Mouse (Mus musculus) large intestine, adult 2 months (tissue): ENCODE measurements around the gene Azgp1. TPM values are rescaled to one million over a fixed set of nuclear protein-coding genes. Genes with fewer than 3 reads are reported as not detected.
A peak's percentile ranks its signal among the peaks of the same experiment; 100 is the strongest.
"Not testable (repeated sequence)": the region's sequence is repeated elsewhere in the genome, so short reads cannot be mapped to it uniquely, and the experiment has no call there.

Experiments
- DNase-seq: peaks from one replicate; pipeline ENCODE4 v3.0.0-alpha.2; 2012; ENCODE audit warnings: low read depth, low spot score
- WGBS: fragments of 180-500 bp; shearing (Covaris S2); methylation state at CpG from one replicate; pipeline ENCODE4 v1.1.7; 2018; 5-methylcytosine and 5-hydroxymethylcytosine counted together
- polyA plus RNA-seq: library from polyadenylated mRNA; depleted of rRNA; stranded (reverse); fragments of >200 nt; gene quantifications from 2 replicates; pipeline ENCODE4 v1.2.3, GENCODE M21; 2012; rRNA removed

Gene Azgp1
- polyA plus RNA-seq: 0.17 TPM in 1 of 2 replicates, not detected in the other

DNA sequence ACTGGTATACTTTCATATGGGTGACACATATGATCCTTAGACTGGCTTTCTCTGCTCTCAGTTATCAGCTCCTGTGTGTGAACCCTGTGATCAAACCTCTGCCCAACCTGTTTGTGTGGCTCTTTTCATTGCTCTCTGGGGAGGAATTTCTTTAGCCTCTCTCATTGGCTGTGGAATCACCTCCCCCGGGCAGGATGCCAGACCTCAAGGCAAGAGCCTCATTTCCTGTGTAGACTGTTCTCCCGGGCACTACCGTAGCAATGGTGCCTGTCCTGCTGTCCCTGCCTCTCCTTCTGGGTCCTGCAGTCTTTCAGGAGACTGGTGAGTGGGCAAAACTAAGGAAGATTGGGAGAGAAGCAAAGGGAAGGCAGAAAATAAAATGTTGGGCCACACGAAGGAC lies at the start of gene Azgp1:
Gene Azgp1, plus strand, starts transcription at position 221 of the 400 bp plus-strand sequence.
- 24% methylated on average over 4 of the region's 4 CpGs for WGBS
- DNase-seq: peak; percentile 39

DNA sequence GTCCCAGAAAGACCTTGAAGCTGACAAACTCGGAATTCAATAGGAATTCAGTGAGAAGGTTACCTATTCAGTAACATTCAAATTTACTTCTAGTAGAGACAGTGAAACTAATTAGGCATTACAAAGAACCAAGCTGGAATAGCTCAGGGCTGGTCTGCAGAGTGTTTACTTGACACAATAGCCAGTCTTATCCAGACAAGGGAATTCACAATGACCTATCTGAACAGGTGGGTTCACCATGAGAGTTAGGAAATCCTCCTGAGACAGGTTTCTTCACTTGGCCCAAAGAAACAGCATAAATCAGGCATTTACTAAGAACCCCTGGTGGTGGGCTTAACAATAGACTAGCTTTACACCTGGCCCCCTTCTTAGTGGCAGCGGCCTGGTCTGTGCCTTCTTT lies 47.4 kb upstream of the Azgp1 start:
- WGBS: 82% methylated on average over 2 of the region's 2 CpGs
- DNase-seq: not testable (repeated sequence)

DNA sequence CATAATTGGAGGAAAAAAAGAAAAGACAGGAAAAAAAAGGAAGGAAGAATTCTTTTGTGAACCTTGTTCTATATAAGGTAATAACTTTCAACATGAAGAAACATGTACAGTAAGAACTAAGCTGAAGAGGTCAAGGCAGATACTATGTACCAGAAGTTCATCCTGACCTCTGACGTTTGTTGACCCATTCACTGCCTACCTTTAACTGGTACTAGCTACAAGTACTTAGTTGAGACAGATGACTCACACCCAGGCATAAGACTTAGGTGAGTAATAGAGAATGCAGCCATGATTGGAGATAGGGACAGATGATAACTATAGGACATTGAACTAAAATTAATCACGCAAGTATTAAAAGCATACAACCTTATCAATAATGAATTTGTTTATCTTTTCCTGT lies 44.8 kb upstream of the Azgp1 start:
- DNase-seq: no peak
- 78% methylated on average over 2 of the region's 2 CpGs for WGBS

DNA sequence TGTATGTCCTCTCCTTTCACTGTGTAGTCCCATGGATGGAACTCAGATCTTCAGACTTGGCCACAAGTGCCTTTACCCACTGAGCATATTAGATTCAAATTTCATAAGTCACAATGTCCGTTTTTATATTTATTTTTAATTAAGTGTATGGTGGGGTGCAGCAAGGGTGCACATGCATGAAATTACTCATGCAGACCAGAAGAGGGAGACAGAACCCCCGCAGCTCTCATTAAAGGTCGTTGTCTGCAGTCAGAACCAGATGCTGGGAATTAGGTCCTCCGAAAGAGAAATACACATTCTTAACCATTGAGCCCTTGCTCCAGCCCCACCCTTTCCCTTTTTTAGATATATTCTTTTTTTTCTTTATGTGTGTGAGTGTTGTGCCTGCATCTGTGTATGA lies 44.1 kb upstream of the Azgp1 start:
- WGBS: 59% methylated on average over 4 of the region's 4 CpGs
- DNase-seq: no peak

DNA sequence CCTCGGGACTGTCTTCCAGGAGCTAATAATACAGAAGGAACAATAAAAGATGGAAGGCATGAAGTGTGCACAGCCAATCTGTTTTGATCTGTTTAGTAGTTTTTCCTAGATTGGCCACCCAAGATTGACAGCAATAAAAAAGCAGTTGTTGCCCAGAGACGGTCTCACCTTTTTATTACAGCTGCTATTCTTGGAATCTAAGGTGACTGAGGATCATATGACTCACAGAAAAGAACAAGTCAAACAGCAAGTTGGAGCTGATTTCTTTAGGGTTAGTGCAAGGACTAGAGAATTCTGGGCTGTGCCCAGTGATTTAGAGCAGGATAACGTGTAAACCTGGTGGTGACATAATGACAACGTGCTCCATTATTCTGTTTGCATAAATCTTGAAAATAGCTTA lies 40.4 kb upstream of the Azgp1 start:
- peak; percentile 89 for DNase-seq
- 24% methylated on average over 4 of the region's 4 CpGs for WGBS

DNA sequence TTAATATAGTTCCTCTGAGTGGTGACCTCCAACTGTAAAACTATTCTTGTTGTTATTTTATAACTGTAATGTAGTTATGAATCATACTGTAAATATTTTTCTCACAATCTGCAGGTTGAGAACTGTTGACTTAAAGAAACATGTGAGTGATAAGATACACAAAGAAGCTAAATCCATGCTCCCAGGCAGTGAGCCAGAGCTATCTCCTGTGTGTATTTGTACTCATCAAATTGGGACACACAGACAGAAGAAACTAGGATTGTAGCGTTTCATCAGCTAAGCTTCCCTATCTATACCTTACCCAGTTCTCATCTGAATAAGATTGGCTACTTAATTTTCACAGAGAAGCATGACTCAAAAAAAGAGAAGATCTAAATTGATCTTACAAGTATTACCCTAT lies 38.2 kb upstream of the Azgp1 start:
- 31% methylated on average over 1 of the region's 1 CpGs for WGBS
- DNase-seq: no peak

DNA sequence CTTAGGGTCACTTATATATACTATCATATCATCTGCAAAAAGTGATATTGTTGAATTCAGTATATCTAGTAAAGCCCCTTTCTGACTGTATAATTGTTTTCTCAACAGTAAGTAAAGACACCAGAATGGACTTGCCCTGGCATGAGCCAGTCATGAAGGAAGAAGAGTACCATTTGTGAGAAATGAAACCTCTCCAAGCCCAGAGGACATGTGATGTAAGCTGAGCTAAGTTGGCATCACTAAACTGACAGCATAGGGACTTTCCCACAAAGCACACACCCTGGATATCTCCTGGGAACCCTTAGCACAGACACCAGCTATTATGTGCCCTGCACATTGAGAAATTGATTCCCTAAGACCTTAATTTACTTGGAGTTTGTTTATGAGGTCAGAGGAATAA lies 34.0 kb upstream of the Azgp1 start:
- DNase-seq: no peak

DNA sequence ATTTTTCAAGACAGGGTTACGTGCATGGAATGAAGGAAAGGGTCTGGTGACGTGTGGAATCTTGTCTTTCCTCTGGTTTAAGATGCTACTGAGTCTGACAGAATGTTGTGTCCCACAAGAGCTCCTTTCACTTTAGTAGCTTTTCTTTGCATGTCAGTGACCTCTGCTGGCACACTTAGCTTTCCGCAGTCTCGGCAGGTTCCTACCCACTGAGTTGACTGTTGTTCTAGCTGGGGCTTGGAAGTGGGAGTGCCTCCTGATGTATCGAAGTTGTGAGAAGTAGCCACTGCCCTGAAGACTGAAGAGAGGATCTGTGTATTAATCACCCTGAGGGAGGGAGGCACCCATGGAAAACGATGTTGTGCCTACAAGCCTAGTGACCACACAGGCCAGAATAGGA lies 30.1 kb upstream of the Azgp1 start:
- DNase-seq: no peak
- WGBS: 22% methylated on average over 6 of the region's 6 CpGs

DNA sequence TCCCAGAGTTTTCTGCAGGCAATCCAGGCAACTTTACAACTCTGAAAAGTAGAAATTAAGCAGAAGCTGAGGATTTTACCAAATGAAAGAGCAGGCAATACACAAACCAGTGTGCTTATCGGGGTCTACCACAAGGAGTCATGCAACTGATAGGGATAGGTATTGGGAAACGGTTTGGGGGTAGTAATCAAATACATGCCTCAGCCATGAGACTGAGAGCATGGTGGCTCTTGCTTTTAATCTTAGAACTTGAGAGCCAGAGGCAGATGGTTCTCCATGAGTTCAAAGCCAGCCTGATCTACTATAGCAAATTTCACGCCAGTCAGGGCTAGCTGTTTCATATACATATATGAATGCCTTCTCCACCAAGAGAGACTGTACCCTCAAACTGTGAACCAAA lies 24.9 kb upstream of the Azgp1 start:
- WGBS: 87% methylated on average over 3 of the region's 3 CpGs
- no peak for DNase-seq

DNA sequence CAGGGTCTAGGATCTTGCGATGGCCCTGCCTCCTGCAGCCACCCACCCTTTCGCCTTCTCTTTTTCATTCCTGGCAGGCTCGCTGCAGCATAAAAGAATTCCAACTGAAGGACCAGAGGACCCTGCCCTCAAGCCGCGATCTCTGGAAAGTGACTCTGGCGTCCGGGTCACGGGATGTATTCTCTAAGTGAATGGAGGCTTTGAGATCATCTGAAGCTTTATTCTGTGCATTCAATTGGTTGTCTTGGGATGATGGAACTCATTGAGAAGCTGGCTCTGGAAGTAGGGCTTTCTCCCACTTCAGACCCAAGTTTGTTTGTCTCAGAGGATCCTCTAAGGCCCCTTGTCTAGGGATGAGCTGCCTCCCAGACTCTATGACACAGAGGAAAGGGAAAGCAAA lies 18.4 kb upstream of the Azgp1 start, which contains the start of gene Gjc3:
Gene Gjc3, minus strand, starts transcription at position 154 of the 400 bp plus-strand sequence.
- DNase-seq: no peak
- WGBS: 80% methylated on average over 8 of the region's 8 CpGs

DNA sequence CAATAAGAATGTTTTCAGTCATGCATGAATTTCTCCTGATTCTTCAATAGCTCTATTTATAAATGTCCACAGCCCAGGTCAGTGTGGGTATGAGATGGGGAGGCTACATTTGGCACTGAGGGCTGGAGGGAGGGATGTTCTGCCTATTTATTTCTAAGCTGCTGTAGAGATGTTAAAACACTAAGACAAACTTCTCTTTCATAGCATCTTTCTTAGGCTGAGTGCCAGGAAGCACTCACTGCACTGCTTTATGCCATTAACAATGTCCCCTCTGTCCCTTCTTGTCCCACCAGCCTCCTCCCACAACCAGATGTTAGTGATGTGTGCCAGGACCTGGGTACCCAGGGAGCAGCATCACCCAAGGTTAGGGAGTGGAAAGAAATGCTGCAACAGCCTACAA lies 14.8 kb upstream of the Azgp1 start:
- DNase-seq: no peak

DNA sequence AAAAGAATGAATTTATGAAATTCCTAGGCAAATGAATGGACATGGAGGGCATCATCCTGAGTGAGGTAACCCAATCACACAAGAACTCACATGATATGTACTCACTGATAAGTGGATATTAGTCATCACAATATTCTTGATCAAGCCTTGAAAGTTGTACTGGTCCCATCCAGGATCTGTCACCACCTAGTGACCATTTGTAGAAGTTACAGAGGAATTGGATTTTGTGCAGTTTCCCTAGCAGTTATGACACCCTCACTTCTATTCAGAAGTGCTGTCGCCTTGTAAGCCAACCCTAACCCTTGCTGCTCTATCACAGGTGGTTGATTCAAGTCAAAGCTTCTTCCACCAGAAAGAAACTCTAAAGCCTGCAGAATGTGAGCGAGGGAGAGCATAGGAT lies 8.2 kb upstream of the Azgp1 start:
- DNase-seq: no peak
- 76% methylated on average over 2 of the region's 2 CpGs for WGBS

DNA sequence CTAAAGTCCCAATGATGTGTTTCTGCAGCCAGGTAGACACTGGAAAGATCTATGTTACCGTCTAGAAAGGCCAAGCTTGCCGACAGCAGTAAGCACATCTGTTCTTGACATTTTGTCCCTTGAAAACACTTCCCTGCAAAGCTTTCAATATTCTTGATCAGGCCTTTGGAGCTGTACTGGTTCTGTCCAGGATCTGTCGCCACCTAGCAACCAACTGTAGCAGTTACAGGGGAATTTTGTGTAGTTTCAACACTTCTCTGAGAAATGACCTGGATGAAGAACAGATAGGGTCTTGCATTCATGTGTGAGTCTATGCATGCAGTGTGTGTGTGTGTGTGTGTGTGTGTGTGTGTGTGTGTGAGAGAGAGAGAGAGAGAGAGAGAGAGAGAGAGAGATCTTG lies 7.6 kb upstream of the Azgp1 start:
- 42% methylated on average over 3 of the region's 3 CpGs for WGBS
- DNase-seq: no peak

DNA sequence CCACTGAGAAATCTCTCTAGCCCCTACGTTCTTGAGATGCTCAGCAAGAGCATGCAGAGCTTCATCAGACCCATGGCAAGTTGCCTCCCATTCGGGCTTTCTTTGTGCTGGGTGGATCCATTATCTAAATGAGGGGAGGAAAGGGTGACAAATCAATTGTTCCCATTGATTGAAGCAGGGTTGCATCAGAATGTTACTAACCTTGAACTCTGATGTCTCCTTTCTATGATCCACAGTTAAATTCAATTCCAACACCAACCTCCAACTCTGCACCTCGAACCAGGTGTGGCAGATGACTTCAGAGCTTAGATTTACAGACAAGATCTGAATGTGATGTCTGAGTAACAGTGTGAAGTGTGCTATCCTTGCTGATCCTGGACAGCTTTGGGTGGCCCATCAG lies 6.6 kb upstream of the Azgp1 start:
- DNase-seq: no peak
- 67% methylated on average over 3 of the region's 3 CpGs for WGBS

DNA sequence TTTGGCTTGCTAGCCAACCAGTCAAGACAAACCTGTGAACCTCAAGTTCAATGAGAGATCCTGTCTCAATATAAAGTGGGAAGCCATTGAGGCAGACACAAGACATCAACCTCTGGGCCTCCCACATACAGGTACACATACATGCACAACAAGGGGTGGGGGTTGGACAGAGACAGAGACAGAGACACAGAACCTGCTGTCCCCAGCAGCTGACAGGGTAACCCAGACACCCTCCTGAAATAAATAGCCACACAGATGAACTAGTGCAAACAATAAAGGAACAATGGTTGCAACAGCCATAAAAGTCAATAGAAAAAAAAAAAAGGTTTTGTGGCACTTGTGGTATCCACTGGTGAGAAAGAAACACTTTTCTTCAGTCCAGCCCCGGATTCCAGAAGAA lies 5.9 kb upstream of the Azgp1 start:
- no peak for DNase-seq
- WGBS: 20% methylated on average over 1 of the region's 1 CpGs

DNA sequence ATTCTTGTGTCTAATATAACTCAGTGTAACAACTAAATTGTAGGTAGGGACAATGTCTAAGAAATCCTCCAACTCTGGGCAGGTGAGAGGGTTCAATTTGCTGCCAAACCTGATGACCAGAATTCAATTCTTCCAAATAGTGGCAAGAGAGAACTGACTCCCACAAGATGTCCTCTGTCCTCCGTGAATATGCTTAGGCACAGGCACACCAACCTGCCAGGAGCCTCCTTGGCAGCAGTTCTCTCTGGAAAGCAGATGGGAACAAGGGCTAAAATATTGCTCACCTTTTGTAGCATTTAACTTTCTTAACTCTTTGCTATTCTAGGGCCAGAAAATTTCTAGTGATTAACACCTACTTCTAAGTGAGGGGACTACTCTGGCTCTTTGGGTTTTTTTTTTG lies 4.0 kb upstream of the Azgp1 start:
- DNase-seq: no peak
- WGBS: 37% methylated on average over 1 of the region's 1 CpGs

DNA sequence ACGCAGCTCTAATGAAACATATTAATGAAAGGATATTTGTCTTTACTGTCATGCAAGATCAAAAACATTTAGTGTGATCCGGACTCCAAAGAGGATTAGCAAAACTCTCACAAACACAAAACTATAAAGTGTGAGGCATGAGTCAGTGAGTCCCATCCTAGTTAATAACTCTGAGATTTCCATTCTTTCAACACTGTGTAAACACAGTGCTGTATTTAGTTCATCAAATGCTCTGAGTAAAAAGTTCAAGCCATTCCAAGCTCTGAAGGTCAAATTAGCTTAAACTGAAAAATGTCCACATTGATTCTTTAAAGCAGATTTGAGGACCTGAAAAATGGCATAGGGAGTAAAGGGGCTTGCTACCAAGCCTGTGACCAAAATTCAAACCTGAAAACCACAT lies 2.2 kb upstream of the Azgp1 start:
- DNase-seq: no peak
- 67% methylated on average over 2 of the region's 2 CpGs for WGBS

DNA sequence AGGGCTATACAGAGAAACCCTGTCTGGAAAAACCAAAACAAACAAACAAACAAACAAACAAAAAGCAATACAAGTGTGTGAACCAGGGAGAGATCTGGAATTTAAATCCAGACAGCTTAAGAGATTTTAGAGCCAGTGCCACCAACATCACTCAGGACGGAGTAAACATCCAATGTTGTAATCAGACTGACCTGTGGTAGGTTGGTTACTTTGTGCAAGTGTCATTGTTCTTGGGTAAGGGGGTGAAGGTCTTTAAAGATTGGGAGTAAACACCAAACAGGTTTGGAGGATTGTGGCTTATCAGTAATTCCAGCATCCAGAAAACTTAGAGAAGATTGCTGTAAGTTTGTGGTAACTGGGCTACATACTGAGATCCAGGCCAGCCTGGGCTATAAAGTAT lies 5.0 kb downstream of the Azgp1 start:
- WGBS: 96% methylated on average over 1 of the region's 1 CpGs
- DNase-seq: no peak

DNA sequence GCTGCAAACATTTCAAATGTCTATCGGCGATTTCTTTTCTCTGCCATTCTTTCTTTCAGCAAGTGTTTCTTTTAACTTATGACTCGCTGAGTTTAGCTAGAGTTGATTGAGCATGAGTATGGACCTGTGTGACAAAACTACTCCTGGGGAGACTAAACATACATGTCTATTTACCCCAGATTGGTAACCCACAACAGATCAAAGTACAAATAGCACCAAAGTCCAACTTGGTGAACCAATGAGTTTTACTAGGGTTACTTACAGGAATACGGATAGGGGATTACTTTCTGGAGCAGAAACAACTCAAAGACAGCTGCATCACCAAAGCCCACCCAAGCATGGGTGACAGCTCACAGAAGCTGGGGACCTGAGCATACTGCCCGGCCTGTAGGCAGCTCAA lies 28.1 kb downstream of the Azgp1 start:
- DNase-seq: no peak
- WGBS: 76% methylated on average over 5 of the region's 5 CpGs

DNA sequence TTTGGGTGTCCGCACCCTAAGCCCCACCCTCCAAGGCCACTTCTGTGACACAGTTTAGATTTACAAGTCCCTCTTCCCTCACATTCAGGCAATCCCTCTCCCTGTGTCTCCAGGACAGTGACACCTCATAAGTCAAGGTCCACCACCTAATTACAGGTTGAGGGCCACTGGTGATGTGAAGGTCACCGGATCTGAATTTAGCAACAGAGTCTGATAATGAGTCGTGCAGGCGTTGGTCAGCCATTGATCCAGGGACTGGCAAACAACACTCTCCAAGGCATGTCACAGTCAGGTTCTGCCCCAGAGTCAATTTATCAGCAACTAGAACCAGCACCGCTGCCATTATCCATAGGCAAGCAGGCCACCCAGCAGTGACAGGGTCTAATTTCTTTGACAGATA lies 31.1 kb downstream of the Azgp1 start:
- 88% methylated on average over 5 of the region's 5 CpGs for WGBS

DNA sequence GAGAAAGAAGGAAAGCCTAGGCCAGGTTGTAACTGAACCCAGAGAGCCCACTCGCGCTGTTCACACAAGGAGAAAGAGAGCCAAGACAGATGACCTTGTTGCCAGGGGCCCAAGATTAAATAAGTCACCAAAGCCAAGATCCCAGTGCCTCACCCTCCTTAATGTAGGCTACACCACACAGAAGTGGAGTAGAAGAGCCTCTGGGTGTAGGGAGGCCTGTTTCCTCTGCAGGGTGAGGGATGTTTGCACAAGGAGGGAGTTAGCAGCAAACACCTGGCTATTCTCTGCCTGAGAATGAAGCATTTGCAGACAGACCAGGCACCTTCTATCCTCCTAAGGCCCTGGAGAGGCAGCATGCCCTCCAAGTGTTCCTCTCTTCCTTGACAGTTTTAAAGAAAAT lies 35.2 kb downstream of the Azgp1 start:
- 34% methylated on average over 2 of the region's 2 CpGs for WGBS
- no peak for DNase-seq

More for the DNA sequence above, 31.1 kb downstream of the Azgp1 start:
- no peak for DNase-seq

DNA sequence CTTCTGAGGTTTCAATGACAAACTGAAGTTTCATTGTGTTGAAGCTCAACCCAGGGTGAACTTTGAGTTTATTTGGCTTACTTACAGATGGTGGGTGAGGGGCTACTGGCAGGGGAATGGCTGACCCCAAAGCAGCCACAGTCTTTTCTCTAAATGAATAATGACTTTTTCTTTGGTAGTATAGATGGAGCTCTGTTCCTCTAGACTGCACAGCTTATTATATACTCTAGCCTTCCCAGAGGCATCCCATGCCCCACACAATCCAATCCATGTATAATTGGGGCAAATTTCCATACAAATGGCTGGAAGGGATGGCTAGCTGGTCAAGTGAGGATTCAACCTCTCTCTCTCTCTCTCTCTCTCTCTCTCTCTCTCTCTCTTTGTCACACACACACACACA lies 35.7 kb downstream of the Azgp1 start:
- no peak for DNase-seq

DNA sequence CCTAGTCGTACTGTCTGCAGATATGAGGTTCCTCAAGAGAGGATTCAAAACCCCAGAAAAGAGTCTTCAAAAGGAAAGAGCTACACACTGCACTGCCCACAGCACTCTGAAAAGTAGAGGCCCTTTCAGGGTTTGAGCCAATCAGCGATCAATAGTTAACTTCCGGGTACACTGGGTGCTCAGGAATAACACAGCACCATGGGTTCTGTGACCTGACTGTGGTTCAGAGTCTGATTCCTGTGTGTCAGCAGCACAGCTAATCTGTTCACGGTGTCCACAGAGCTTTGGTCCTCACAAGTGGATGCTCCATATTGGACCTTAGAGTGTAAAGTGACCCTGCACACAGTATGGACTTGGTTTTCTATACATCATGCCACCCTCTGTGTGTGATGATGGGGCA lies 38.3 kb downstream of the Azgp1 start:
- DNase-seq: not testable (repeated sequence)
- 59% methylated on average over 4 of the region's 4 CpGs for whole genome bisulfite sequencing
